Mouse (Mus musculus): ENCODE measurements around the gene Vasp.
A peak's percentile ranks its signal among the peaks of the same experiment; 100 is the strongest.

Vasp gene

DNA sequence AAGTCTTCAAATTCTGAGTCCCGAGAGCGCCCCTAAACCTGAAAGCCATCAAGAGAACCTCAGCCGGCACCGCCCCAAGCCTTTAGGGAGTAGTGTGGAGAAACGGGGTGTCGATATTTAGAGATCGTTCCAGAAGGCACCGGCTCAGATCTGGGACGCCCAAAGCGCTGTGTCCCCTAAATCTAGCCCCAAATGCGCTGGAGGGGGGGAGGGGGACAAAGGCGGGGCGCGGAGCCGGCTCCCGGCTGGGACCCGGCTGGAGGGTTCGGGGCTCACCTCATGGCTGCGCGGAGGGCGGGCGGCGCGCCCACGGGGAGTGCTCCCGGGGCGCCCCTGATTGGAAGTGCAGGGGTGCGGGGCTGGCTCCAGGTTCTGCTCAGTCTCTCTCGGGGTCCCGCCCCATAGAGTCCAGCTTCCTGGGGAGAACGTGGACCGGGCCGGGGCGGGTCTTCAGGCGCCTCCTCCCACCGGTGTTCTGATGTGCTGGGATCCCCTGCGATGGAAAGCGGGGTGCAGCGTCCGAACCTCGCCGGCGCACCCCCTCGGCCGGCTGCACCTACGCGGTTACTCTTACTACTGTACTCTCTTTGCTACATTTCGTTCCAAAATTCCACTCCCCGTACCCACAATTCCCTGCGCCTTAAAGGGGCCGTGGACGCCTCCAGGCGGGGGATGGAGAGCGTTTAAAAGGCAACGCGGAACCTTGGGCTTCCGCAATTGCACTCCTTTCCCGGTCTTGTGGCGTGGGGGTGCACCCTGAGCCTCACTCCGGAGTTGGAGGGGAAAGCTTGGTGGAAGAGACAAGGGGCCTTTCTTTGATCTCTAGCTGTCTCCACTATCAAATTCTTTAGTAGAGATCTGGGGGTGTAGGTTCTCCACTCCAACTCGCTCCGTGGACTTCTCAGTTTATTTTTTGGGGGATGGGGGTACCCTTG lies at the start of gene Vasp:
Gene Vasp (minus strand): TSS at position 580 of the 935 bp plus-strand sequence.
- peak; percentile 86 to 91 for DNase-seq

GRCm38 (mm10) chr7:19320637-19321036 lies 49.0 kb upstream of the Vasp start:
- DNase-seq, result no peak

DNA sequence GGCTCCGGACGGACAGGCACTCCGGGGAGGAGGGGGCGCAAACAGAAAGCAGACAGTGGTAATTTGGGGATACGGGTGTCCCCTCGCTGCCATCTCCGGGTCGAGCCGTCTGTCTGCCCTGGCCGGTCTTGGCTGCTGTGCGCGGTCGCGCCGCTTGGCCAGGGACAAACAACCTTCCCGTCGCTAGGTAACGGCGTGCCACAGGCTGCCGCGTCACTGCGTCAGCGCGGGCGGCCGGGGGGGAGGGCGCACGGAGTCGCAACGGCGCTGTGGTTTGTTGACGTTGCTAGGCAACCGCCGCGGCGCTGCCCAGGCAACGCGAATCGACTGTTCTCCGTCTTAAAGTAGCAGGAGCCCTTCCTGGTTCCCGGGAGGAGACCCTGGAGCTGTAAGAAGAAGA lies 48.3 kb upstream of the Vasp start:
- DNase-seq, result peak; percentile 95

DNA sequence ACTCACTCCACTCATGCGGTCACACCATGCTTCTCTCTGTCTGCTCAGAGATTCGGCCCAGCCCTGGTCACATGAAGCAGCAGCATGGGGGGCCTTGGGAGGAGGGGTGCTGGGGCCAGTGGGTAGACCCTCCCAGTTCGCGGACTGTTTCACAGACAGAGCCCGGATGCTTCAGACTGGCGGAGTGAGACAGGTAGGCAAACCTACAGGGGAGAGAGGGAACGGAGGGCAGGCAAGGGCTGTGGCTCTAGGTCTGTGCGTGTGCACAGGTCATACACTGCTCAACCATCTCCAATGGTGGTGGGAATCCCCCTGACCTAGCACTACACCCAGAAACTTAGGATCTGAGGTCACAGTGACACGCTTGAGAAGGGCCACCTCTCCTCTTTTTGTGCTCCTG lies 47.8 kb upstream of the Vasp start:
- no peak for DNase-seq

GRCm38 (mm10) chr7:19318676-19319075 lies 47.1 kb upstream of the Vasp start:
- no peak for DNase-seq

- DNase-seq, result no peak
Measured at GRCm38 (mm10) chr7:19318201-19318600, 46.6 kb upstream of the Vasp start.

- no peak for DNase-seq
Measured at GRCm38 (mm10) chr7:19316451-19317161, 45.0 kb upstream of the Vasp start.

- no peak for DNase-seq
Measured at GRCm38 (mm10) chr7:19314033-19314432, 42.4 kb upstream of the Vasp start.

- no peak for DNase-seq
Measured at GRCm38 (mm10) chr7:19311991-19312390, 40.4 kb upstream of the Vasp start.

DNA sequence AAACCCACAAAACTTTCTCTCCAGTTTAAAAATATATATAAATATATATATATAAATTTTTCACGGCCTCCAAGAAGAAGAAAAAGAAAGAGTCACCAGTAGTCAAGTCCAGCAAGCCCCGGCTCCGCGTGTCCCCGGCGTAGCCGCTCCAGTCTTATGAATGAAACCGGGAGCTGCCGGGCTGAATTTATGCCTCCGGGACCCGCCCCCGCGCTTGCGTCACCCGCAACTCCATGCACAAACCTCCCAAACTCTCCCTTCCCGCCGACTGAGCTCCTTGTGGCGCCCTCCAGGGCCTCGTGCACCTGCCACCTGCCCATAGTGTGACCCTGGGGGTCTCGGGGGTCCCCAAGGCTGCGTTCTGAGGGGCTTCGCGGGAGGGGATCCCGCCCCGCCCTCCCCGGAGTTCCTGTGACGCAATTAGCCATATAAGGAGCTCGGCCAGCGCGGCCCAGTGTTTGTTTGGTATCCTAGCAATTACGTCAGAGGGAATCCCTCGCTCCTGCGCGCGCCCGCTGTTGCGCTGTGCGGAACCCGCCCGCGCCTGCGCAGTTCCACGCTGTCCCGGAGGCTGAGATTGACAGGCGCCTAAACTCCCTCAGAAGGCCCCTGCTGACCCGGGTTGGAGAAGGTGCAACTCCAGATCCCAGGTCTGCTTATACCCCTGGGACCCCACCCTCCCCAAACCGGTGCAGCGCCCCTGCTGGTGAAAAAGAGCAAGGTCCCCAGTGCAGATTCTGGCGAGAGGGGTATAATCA lies 38.4 kb upstream of the Vasp start, which contains the start of gene Fosb:
Gene Fosb (minus strand): TSS at position 168 of the 758 bp plus-strand sequence.
- peak; percentile 96 for DNase-seq

- DNase-seq, result no peak
Measured at GRCm38 (mm10) chr7:19309278-19309883, 37.8 kb upstream of the Vasp start.

GRCm38 (mm10) chr7:19308454-19309277 lies 37.0 kb upstream of the Vasp start:
- DNase-seq, result peak; percentile 94

DNA sequence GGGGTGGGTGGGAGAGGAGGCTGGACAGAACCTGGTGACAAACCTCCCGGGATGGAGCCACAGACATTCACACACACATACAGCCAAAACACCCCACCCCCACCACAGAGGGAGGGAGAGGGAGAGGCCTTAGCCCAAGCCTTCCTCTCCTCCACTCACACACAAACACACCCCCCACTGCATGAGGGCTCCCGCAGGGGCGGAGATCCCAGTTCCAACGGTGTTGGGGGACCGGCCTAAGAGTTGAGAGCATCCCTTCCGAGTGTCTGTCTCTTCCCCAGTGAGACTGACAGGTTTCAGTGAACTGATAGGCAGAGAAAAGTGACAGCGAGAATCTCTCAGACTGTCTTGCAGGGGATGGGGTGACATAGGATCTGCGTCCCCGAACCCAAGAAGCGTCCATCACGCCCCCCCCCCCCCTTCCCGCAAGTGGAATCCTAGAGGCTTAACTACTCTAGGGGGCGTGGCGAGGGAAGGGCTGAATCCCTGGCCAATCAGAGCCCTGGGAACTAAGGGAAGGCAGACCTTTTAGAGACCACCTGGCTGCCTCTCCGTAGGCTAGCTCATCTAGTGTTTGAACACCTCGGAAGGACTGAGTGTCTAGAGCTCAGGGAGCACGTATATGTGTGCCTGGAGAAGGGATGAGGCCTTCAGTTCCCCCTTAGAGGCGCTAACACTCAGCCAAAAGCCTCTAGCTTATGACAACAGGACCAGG lies 36.3 kb upstream of the Vasp start:
- peak; percentile 77 for DNase-seq

DNA sequence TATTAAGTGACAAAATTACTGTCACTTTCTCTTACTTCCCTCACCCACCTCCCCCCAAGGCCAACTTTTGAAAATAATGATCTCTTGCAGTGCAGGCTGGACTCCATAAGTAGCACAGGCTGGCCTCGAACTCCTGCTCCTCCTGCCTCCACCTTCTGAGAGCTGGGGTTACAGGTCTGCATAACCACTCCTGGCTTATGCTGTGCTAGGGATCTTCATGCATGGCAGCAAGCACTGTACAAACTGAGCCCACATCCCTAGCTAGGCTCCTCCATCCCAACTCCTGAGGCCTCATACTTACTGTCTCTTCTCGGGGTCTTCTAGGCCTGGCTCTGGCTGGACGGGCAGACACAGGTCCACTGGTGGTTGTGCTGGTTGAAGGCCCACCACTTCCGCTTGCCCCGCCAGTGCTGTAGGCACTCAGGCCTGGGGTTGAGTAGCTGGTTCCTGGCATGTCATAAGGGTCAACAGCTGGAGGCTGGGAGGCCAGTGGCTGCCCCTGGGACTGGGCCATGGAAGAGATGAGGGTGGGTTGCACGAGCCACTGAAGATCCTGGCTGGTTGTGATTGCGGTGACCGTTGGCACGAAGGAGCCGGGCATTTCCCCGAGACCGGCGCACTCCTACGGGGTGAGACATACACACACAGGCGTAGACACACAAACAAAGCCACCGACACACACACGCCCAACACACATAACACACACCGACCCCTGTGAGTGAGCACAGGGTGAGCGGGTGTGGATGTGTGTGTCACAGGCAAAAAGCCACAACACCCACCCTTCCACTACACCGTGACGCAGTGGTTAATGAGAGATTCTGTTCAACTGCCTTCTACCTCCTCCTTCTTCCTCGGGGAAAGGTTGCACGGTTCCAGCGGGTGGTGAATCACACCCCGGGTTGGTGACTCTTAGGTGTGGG lies 35.5 kb upstream of the Vasp start:
- no peak for DNase-seq

DNA sequence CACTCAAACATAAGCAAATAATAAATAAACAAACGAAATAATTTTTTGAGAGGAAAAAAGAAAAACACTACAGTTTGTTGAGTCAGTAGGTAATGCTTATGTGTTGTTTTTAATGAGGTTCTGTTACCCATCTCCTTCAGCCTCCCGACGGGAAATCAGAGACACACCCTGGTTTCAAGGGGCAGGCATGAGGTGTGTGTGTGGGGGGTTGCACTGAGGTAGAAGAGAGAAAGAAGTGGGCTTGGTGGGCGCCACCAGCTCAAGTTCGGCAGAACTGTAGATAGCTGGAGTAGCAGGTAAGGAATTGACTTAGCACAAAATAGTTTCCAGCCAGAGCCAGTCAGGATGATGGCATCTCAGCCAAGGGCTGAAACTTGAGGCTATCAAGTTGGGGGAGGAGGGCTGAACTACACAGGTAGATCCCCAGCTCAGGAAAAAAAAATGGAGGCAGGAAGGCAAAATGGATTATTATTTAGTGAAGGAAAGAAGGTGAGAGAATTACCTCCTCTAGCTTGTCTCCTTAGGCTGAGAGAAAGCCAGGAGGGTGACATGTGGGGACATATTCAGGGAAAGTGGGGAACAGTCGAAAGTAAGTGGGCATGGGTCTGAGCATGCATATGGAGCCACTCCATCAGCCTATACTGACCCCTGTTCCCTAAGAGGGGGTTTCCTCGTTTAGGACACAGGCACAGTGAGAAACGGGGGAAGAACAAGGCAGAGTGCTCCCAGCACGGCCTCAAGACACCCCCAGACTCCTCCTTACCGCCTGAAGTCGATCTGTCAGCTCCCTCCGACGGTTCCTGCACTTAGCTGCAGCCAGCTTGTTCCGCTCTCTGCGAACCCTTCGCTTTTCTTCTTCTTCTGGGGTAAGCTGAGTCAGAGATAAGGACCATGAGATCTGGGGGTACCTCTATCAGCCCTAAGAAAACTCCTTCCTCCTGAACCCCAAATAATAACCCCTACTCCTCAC lies 34.5 kb upstream of the Vasp start:
- DNase-seq, result no peak

GRCm38 (mm10) chr7:19305413-19305735 lies 33.8 kb upstream of the Vasp start:
- no peak for DNase-seq

DNA sequence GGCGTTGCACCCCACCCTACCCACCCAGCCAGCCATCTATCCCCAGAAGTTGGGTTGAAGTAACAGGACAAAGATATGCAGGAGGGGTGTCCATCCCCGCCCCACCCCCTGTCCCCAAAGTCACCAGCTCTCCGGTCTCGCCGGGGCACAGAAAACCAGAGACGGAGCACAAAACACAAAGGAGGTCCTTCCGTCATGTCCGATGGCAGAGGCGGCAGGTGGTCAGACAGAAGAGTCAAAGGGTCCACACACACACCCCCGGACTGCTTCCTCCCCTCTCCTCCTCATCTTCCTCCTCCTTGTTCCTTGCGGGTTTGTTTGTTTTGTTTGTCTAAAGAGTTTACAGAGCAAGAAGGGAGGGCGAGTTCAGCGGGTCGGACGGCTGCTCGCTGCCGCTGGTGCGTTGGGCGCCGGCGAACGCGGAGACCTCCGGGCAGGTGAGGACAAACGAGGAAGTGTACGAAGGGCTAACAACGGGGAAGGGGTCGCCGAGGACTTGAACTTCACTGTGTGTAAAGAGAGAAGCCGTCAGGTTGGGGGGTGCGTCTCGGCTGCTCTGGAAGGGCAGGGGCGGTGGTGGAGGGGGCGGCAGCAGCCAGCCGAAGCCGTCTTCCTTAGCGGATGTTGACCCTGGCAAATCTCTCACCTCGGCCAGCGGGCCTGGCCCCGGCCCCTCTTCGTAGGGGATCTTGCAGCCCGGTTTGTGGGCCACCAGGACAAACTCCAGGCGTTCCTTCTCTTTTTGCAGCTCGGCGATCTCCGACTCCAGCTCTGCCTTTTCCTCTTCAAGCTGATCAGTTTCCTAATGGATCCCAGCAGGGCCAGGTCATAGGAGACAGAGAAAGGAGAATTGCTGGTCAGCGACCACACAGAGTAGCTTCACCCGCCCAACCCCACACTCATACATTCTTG lies 33.1 kb upstream of the Vasp start:
- DNase-seq, result no peak

- DNase-seq, result peak; percentile 57 to 75
Measured at GRCm38 (mm10) chr7:19303770-19304169, 32.2 kb upstream of the Vasp start.

All from kidney, adult 8-10 months (tissue).